ENCODE assay signal across 8 mouse cellular contexts in genomic region chr19:23687296-23688021, GRCm38 (mm10). TPM values are rescaled to one million over a fixed set of nuclear protein-coding genes. Genes with fewer than 3 reads are reported as not detected.
DNase-seq lines count a peak whose midpoint lies in the region; ATAC-seq and TF ChIP-seq lines count a peak whose summit lies in the region.

Gene Ptar1, plus strand, starts transcription at chr19:23687429.

- TF ChIP-seq EP300 in ES-Bruce4 (IDR thresholded peaks at IDR 0.05; ENCODE audit: insufficient read depth, low read depth, low read length) = no peak
- no peak for TF ChIP-seq EP300 in heart, postnatal 0 days (IDR thresholded peaks at IDR 0.05; ENCODE audit: low read depth)
- no peak for TF ChIP-seq EP300 in stomach, postnatal 0 days (optimal IDR thresholded peaks at IDR 0.05)

- H3K9me3 ChIP-seq in ES-Bruce4 (replicated peaks; ENCODE audit: control insufficient read depth, insufficient read depth, low read length, poor library complexity, severe bottlenecking) = no peaks in the 10 kb centered on the region
- no peaks in the 10 kb centered on the region for H3K9me3 ChIP-seq in forebrain, embryonic 11.5 days (ENCODE audit: control insufficient read depth, low read length)
- no peaks in the 10 kb centered on the region for H3K9me3 ChIP-seq in heart, postnatal 0 days (replicated peaks; ENCODE audit: control insufficient read depth, low read length)
- H3K9me3 ChIP-seq in liver, embryonic 16.5 days (replicated peaks; ENCODE audit: control insufficient read depth, low read length) = no peaks in the 10 kb centered on the region
- no peaks in the 10 kb centered on the region for H3K9me3 ChIP-seq in neural tube, embryonic 12.5 days
- H3K9me3 ChIP-seq in stomach, postnatal 0 days (ENCODE audit: control insufficient read depth, low read length) = no peaks in the 10 kb centered on the region

- peak within 1 kb of the TSS; percentile 91 for H3K9ac ChIP-seq in ES-Bruce4 (ENCODE audit: low read depth, poor library complexity, severe bottlenecking)
- peak within 1 kb of the TSS; percentile 94 for H3K9ac ChIP-seq in forebrain, embryonic 11.5 days (ENCODE audit: low read length)
- H3K9ac ChIP-seq in heart, postnatal 0 days (replicated peaks; ENCODE audit: low read depth, low read length) = peak within 1 kb of the TSS; percentile 79
- H3K9ac ChIP-seq in liver, embryonic 16.5 days (ENCODE audit: low read depth, low read length) = peak within 1 kb of the TSS; percentile 95
- peak within 1 kb of the TSS; percentile 85 for H3K9ac ChIP-seq in neural tube, embryonic 12.5 days
- peak within 1 kb of the TSS; percentile 94 for H3K9ac ChIP-seq in stomach, postnatal 0 days (ENCODE audit: low read length)

- H3K4me3 ChIP-seq in ES-Bruce4 (ENCODE audit: low read depth, low read length) = peak within 1 kb of the TSS; percentile 92
- H3K4me3 ChIP-seq in forebrain, embryonic 11.5 days (ENCODE audit: low read depth, low read length) = peak within 1 kb of the TSS; percentile 83
- H3K4me3 ChIP-seq in heart, postnatal 0 days (ENCODE audit: low read depth, low read length) = peak within 1 kb of the TSS; percentile 85
- H3K4me3 ChIP-seq in liver, embryonic 16.5 days (ENCODE audit: low read depth, low read length) = peak within 1 kb of the TSS; percentile 95
- H3K4me3 ChIP-seq in neural tube, embryonic 12.5 days = peak within 1 kb of the TSS; percentile 88
- H3K4me3 ChIP-seq in stomach, postnatal 0 days (ENCODE audit: low read depth, low read length) = peak within 1 kb of the TSS; percentile 90

- peak; percentile 94 for ATAC-seq in forebrain, embryonic 11.5 days (replicated peaks; ENCODE audit: low FRiP score)
- peak; percentile 96 for ATAC-seq in heart, postnatal 0 days (ENCODE audit: insufficient read depth, low read depth)
- ATAC-seq in liver, embryonic 16.5 days (ENCODE audit: low read depth) = peak; percentile 97
- peak; percentile 92 for ATAC-seq in neural tube, embryonic 12.5 days (ENCODE audit: low FRiP score, low read depth)
- peak; percentile 95 for ATAC-seq in stomach, postnatal 0 days (ENCODE audit: low FRiP score, low TSS enrichment)

- TF ChIP-seq POLR2A in ES-Bruce4 (IDR thresholded peaks at IDR 0.05; ENCODE audit: insufficient read depth, low read length) = peak; percentile 40

- peak; percentile 72 for DNase-seq in c-Kit-positive CD71-positive TER-119-negative erythroid progenitor cells, embryonic 14.5 days (ENCODE audit: low read depth)
- peak; percentile 96 for DNase-seq in forebrain, embryonic 11.5 days (ENCODE audit: low spot score)
- peak; percentile 79 for DNase-seq in heart, postnatal 0 days (ENCODE audit: low spot score)
- DNase-seq in kidney, postnatal 36 days = peak; percentile 89 to 96
- DNase-seq in stomach, postnatal 0 days (ENCODE audit: low spot score) = peak; percentile 93

- H3K27me3 ChIP-seq in ES-Bruce4 (ENCODE audit: control insufficient read depth, insufficient read depth, low read length, poor library complexity, severe bottlenecking) = no peaks in the 10 kb centered on the region
- H3K27me3 ChIP-seq in forebrain, embryonic 11.5 days (ENCODE audit: control insufficient read depth, insufficient read depth, low read length) = no peaks in the 10 kb centered on the region
- no peaks in the 10 kb centered on the region for H3K27me3 ChIP-seq in heart, postnatal 0 days (ENCODE audit: control insufficient read depth, insufficient read depth, low read length)
- no peaks in the 10 kb centered on the region for H3K27me3 ChIP-seq in liver, embryonic 16.5 days (ENCODE audit: control insufficient read depth, insufficient read depth, low read depth, low read length)
- no peaks in the 10 kb centered on the region for H3K27me3 ChIP-seq in neural tube, embryonic 12.5 days (replicated peaks)
- no peaks in the 10 kb centered on the region for H3K27me3 ChIP-seq in stomach, postnatal 0 days (ENCODE audit: control insufficient read depth, insufficient read depth, low read length)

- WGBS in forebrain, embryonic 11.5 days = under 1% methylated on average over 76 of the region's 93 CpGs
- WGBS in heart, postnatal 0 days = under 1% methylated on average over 93 of the region's 93 CpGs
- WGBS in liver, embryonic 16.5 days (ENCODE audit: insufficient replicate concordance) = under 1% methylated on average over 84 of the region's 93 CpGs
- WGBS in neural tube, embryonic 12.5 days = under 1% methylated on average over 93 of the region's 93 CpGs
- under 1% methylated on average over 81 of the region's 93 CpGs for WGBS in stomach, postnatal 0 days

- H3K36me3 ChIP-seq in ES-Bruce4 (ENCODE audit: control insufficient read depth, insufficient read depth, low read length, poor library complexity, severe bottlenecking) = no peaks in the 10 kb centered on the region
- no peaks in the 10 kb centered on the region for H3K36me3 ChIP-seq in forebrain, embryonic 11.5 days (ENCODE audit: control insufficient read depth, insufficient read depth, low read length)
- no peaks in the 10 kb centered on the region for H3K36me3 ChIP-seq in heart, postnatal 0 days (replicated peaks; ENCODE audit: control insufficient read depth, insufficient read depth, low read length)
- no peaks in the 10 kb centered on the region for H3K36me3 ChIP-seq in liver, embryonic 16.5 days (ENCODE audit: control insufficient read depth, insufficient read depth)
- no peaks in the 10 kb centered on the region for H3K36me3 ChIP-seq in neural tube, embryonic 12.5 days
- no peaks in the 10 kb centered on the region for H3K36me3 ChIP-seq in stomach, postnatal 0 days (ENCODE audit: control insufficient read depth, insufficient read depth, low read length)

- peaks cover 1% of the 10 kb centered on the region for H3K4me1 ChIP-seq in ES-Bruce4 (ENCODE audit: control insufficient read depth, insufficient read depth, low read length)
- H3K4me1 ChIP-seq in forebrain, embryonic 11.5 days (replicated peaks; ENCODE audit: control insufficient read depth, insufficient read depth, low read length) = no peaks in the 10 kb centered on the region
- peaks cover 10% of the 10 kb centered on the region; the same call in 1 of the 2 replicates for H3K4me1 ChIP-seq in heart, postnatal 0 days (ENCODE audit: control insufficient read depth, insufficient read depth)
- no peaks in the 10 kb centered on the region; the same call in 1 of the 2 replicates for H3K4me1 ChIP-seq in liver, embryonic 16.5 days (ENCODE audit: control insufficient read depth, low read depth, low read length)
- H3K4me1 ChIP-seq in neural tube, embryonic 12.5 days = peaks cover 5% of the 10 kb centered on the region
- H3K4me1 ChIP-seq in stomach, postnatal 0 days (replicated peaks; ENCODE audit: control insufficient read depth, insufficient read depth) = no peaks in the 10 kb centered on the region

- TF ChIP-seq CTCF in ES-Bruce4 (IDR thresholded peaks at IDR 0.05; ENCODE audit: low read depth, low read length) = no peak
- TF ChIP-seq CTCF in heart, postnatal 0 days (IDR thresholded peaks at IDR 0.05; ENCODE audit: low read depth) = no peak
- TF ChIP-seq CTCF in stomach, postnatal 0 days (IDR thresholded peaks at IDR 0.05; ENCODE audit: low read depth) = no peak

- peak within 1 kb of the TSS; percentile 66 for H3K4me2 ChIP-seq in forebrain, embryonic 11.5 days (ENCODE audit: low read depth, low read length, severe bottlenecking)
- peak within 1 kb of the TSS; percentile 74 for H3K4me2 ChIP-seq in heart, postnatal 0 days (ENCODE audit: low read depth, low read length)
- peak within 1 kb of the TSS; percentile 85 for H3K4me2 ChIP-seq in liver, embryonic 16.5 days (ENCODE audit: low read depth, low read length)
- peak within 1 kb of the TSS; percentile 63 for H3K4me2 ChIP-seq in neural tube, embryonic 12.5 days (replicated peaks)
- H3K4me2 ChIP-seq in stomach, postnatal 0 days (replicated peaks; ENCODE audit: low read depth) = peak within 1 kb of the TSS; percentile 76

- peak within 1 kb of the TSS; percentile 47; the same call in 1 of the 2 replicates for H3K27ac ChIP-seq in ES-Bruce4 (ENCODE audit: insufficient read depth, low read length)
- H3K27ac ChIP-seq in forebrain, embryonic 11.5 days (ENCODE audit: low read depth, low read length) = peak within 1 kb of the TSS; percentile 85
- peak within 1 kb of the TSS; percentile 93 for H3K27ac ChIP-seq in heart, postnatal 0 days (ENCODE audit: low read depth)
- peak within 1 kb of the TSS; percentile 87 for H3K27ac ChIP-seq in liver, embryonic 16.5 days (ENCODE audit: low read length)
- H3K27ac ChIP-seq in neural tube, embryonic 12.5 days = peak within 1 kb of the TSS; percentile 84
- peak within 1 kb of the TSS; percentile 96 for H3K27ac ChIP-seq in stomach, postnatal 0 days (replicated peaks)

RNA-seq across cellular contexts. Expression of gene Ptar1, which starts in this region (rescaled TPM):
- 43.9 and 53.5 TPM in 2 replicates for polyA plus RNA-seq in ES-Bruce4 (2011; ENCODE audit: insufficient read depth, insufficient read length, low read depth, missing spikeins)
- polyA plus RNA-seq in forebrain, embryonic 11.5 days (2014; fragmentation: Nextera tagmentation; extraction: Ambion mirVana) = 10.0 and 11.0 TPM in 2 replicates
- 7.5 and 17.0 TPM in 2 replicates for total RNA-seq in heart, postnatal 0 days (2014; rRNA removed; ENCODE audit: low replicate concordance)
- 3.2 and 4.1 TPM in 2 replicates for polyA plus RNA-seq in heart, postnatal 0 days (2015; fragmentation: Nextera tagmentation; extraction: Ambion mirVana)
- polyA plus RNA-seq in liver, embryonic 16.5 days (2015; fragmentation: Nextera tagmentation; extraction: Ambion mirVana) = 3.0 and 3.4 TPM in 2 replicates
- 5.8 and 6.7 TPM in 2 replicates for polyA plus RNA-seq in neural tube, embryonic 12.5 days (2016; fragmentation: Nextera tagmentation; extraction: Ambion mirVana)
- 2.7 and 3.4 TPM in 2 replicates for polyA plus RNA-seq in stomach, postnatal 0 days (2015; fragmentation: Nextera tagmentation; extraction: Ambion mirVana)

Comparison
In these comparisons a context has a peak if more than half of its experiments do, and no peak if none do; other contexts are left out.
1. Peak in every context shown above with its lines: DNase-seq, ATAC-seq, H3K4me3 ChIP-seq and H3K27ac ChIP-seq.